Mouse (Mus musculus): ENCODE measurements around the gene Ip6k2.

Gene Ip6k2

DNA sequence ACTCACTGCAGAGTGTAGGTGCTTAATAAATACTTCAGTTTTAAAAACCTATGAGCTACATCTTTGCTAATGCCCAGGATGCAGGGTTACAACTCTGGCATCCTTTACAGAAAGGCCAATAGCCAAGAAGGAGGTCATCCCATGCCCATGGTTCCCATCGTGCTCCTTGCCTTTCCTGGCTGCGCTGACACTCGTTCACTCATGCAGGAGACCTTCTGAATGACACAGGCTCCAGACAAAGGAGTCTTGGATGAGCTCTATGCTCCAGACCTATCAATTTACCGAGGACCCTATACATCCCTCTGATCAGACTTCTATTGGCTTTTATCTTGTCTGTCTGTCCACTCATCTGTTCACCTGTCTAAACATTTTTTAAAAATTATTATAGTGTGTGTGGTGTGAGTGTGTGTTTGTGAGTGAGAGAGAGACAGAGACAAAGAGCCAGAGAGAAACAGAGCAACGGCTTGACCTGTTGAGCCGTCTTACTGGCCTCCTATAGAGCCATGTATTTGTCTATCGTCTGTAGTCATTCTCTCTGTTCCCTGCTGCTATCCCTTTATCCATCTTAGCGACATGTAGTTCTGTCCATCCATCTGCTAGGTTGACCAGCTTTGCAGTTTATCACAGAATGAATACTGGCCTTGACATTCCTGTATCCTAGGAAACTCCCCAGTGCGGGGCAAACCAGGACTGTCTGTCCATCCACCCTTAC, 604 bp upstream of the Ip6k2 start:
- CTCF ChIA-PET, result interaction anchor here (0.6 to 1.1 kb wide), 2 partner anchors 23 to 1271 kb away, joined by 4 read pairs; no protein-coding TSS in a partner anchor

DNA sequence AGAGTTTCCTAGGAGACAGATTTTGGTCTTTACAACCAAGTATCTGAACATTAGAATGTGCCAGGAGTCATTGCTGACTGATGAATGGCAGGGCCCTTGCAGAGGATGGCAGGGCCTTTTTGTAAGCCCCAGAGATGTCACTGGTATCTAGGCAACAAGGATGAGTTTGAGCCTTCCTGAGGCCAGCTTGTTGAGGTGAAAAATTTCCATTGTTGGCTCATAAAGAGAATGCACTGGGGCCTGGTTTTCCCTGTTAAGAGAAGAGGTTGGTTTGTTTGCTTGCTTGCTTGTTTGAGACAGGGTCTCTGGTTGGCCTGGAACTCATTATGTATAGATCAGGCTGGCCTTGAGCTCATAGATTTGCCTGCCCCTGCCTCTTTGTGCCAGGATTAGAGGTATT, 1.8 kb downstream of the Ip6k2 start:
- CTCF ChIA-PET, result no interaction called here

DNA sequence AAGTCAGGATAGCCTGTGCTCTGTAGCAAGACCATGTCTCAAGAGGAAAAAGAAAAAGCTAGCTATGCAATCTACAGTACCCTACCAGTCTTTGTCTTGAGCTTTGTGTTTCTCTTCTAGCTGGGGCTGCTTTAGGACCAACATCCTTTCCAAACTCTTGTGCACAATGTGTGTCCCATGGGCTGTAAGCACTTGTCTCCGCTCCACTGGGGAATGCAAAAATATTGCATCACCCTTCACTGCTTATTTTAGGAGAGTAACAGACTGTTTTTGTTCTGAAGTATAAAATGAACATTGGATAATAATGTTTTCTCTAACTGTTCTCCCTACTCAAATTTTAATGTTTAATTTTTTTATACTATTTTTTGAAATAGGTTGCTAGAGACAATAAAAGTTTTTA, 2.9 kb downstream of the Ip6k2 start:
- CTCF ChIA-PET, result no interaction called here

DNA sequence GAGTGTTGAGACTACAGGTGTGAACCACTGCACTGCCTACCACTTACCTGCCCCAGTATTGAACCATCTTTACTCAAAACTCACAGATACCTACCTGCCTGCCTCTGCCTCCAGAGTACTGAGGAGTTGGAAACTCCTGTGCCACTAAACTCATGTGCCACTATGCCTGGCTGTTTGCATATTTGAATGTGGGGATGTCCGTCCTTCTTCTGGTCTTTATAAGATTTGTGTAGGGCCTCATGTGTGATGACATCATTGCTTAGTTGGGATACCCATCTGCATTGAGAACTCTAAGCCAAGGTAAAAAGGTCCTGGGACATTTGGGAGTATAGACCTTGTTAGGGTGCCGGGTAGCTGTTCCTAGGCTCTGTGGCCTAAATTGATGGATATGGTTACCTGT, 3.5 kb downstream of the Ip6k2 start:
- CTCF ChIA-PET, result no interaction called here

DNA sequence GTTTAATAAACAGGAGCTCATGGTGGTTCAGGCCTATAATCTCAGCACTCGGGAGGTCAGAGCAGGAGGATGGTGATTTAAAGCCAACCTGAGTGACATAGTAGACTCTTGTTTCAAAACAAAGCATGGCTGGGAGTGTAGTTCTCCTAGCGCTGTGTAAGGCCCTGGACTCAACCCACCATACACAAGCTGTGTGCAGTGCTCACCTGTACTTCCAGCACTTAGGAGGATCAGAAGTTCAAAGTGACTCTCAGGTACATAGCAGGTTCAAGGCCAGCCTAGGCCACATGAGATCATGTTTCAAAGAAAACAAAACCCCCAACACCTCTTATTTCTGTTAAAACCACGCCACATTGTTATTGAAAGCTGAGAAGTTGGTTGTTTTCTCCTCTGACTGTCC, 5.1 kb downstream of the Ip6k2 start:
- CTCF ChIA-PET, result no interaction called here

DNA sequence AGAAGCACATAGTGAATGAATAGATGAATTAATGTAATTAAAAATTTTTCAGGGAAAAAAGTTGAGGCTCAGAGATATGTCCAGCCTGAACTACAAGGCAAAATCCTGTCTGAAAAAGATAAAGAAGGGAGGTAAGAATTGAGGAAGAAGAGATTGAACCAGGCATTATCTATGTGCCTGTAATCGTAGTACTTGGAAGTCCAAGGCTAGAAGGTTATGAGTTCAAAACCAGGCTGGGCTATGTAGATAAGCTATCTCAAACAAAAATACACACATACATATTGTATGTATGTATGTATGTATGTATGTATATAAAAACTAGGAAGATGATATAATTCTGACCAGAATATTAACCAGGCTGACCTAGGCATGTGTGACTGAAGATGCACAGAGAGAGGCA, 8.7 kb downstream of the Ip6k2 start:
- CTCF ChIA-PET, result no interaction called here

DNA sequence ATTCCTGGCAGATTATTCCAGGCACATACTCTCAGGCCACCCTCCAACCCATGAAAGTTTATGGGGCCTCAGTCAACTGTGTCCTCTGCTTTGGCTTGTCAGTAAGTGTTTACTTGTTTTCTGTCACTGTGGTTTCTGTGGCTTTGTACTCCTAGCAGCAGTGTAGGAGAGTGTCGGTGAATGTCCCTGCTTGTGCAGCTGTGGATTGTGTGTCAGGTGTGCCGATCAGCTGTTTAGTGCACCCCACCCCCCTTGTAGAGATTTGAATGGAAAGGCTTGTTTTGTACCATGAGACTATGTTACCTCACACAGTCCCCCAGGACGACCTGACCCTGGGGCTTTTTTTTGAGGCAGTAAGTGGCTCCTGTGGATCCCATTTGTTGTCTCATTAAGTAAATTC, 9.1 kb downstream of the Ip6k2 start:
- CTCF ChIA-PET, result no interaction called here

DNA sequence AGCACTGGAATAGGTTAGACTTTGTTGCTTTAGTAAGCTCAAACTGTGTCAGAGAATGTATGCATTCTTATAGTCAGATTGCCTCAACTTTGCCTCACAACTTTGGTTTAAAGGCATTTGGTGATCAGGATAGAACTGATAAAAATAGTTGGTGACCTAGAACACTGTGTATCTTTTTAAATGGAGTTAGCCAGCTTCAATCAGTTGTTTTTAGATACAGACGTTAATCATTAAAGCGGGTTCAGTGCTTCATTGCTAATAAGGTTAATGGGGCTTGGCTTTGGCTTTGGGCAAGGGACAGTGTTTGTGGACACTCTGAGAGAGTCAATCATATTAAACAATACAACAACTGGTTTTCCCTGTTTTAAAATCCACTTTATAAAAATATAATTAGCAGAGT, 11.7 kb downstream of the Ip6k2 start:
- CTCF ChIA-PET, result no interaction called here

DNA sequence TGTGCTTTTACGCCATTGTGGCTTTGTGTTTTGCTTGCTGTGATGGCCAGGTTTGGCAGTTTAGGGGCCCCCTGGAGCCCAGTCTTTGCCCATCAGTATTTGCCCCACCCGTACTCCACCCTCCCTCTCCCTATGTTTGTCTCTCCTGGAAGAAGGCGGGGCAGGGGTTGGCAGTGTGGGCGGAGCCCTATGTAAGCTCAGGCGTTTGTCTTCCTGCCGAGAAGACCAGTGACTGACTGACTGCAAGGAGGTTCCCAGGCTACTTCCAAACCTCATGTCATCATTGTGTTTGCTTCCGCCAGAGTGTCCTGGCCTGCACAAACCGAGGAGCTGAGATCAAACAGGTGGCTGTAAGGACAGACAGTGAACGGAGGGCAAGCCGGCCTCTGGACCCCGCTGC, 12.2 kb downstream of the Ip6k2 start:
- CTCF ChIA-PET, result no interaction called here

DNA sequence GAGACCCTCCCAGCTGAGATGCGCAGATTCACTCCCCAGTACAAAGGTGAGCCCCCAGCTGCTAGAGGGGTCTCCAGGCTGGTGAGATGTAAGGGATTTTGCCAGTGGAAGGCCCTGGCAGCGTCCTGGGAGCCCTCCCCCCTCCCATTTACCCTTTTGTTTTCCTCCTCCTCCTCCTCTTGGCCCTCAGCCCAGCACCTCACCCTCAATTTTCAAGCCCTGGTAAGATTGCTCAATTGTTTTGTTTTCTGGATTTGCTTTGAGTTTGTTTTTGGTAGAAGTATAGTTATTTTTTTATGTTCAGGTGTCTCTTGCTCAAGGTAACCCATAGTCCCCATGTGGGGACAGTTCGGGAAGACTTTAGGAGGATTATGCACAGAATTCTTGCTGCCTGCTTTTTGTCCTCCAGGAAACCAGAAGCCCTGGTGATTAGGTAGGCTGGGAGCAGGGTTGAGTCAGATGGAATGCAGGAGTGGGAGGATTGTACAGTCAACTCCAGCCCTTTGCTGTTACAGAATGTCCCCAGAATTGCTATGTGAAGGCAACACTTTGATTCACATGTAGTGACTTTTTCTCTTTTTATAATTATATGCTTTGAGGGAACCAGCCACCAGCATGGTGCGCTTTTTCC, 12.9 kb downstream of the Ip6k2 start:
- CTCF ChIA-PET, result no interaction called here

DNA sequence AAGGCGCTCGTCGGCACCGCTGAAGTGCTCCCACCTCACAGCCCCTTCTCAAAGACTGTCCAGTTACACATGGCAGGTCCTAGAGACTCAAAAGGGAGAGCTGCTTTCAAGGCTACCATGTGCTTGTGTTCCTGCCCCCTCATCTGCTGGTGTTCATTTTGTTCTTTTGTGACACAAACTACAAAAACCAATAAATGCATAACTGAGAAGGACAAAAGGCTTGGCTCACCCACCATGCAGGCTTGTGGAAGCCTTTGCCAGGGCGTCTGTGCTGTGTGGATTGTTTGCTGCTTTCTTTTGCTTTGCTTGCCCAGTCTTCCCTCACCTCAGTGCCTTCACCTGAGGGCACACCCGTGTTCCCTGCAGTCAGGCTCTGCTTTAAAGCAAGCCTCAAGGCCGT, 13.9 kb downstream of the Ip6k2 start:
- CTCF ChIA-PET, result no interaction called here

DNA sequence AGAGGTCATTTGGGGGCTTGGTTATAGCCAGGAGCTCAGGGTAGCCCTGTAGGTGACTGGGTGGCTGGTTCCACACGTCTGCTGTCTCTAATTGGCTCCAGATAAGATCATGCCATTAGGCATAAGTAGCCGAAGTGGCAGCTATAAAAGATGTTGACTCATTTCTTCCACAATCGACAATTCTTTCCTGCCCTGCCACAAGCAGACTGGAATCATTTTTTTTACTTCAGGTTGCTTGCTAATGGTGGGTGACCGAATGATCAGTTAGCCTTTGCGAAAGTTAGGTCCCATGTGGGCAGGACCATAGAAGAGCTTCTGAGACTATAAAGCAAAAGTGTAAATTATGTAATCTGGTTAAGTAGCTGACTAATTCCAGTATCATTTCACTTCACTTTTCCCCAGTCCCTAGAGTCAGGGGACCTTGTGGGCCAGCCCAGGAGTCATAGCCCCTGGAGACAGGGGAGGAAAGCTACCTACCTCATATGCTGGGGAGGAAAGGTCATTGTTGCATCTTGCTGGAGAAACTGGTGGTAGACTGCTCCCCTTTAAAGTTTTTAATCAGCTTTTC, 15.0 kb downstream of the Ip6k2 start:
- CTCF ChIA-PET, result no interaction called here

DNA sequence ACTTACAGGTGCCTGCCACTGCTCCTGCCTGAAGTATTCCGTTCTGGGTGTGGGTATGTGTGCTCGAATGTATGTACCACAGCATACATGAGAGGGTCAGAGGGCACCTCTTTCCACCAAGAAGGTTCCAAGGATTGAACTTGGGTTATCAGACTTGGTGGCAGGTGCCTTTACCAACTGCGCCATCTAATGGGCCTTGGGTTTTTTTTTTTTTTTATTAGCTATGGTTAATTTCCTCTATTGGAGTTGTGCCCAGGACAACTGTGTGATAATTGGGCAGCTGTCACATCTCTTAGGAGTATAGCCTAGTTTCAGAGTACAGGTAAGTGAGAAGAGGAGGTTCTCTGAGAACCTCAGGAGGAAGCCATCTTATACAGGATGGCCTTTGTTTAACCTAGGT, 16.0 kb downstream of the Ip6k2 start:
- CTCF ChIA-PET, result interaction anchor here (0.7 kb wide), 1 partner anchor 75 kb away, joined by 4 read pairs; no protein-coding TSS in a partner anchor

DNA sequence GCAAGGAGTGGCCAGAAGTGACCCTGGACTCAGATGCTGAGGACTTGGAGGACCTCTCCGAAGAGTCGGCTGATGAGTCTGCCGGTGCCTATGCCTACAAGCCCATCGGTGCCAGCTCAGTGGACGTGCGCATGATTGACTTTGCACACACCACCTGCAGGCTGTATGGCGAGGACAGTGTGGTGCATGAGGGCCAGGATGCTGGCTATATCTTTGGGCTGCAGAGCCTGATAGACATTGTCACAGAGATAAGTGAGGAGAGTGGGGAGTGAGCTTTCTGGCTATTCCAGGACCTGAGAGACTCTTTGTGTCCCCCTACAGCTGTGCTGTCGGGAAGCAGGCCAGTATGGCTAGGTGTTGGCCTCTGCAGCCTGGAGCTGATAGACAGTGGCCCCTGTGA, 22.2 kb downstream of the Ip6k2 start:
- CTCF ChIA-PET, result interaction anchor here (0.8 kb wide), 1 partner anchor 23 kb away, joined by 4 read pairs; the partner anchor contains the start of gene Ip6k2

DNA sequence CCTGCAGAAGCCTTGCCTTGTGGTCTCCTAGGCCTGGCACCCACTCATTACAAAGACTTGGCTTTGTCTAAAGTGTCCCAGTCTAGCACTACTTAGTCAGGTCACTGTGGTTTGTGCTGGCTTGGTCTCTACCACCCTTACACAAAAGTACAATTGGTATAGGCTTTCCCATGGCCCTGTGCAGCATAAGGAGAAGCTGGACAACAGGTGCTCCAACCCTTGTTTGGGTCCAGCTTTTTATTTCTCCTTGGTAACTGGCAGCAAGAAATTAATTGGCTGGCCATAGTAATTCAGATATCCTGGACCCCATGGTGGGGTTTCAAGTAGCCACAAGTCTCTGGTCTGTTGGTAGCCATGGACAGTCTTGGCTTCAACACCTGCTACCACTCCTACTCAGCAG, 22.8 kb downstream of the Ip6k2 start:
- CTCF ChIA-PET, result no interaction called here

DNA sequence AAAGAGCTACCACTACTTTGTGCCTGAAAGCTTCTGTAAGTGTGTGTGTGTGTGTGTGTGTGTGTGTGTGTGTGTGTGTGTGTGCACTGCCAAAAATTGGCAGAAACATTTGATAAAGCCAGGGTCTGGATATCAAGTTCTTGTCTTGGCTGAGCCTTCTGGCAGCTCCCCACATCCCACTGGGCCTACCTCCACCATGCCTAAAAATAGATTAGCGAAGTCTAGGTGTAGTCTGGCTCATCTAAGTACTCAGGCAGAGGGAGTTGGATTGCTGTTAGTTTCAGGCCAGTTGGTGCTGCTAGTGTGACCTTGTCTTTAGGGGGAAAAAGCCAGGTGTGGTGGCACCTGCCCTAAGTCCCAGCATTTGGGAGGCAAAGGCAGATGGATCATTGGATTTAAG, 23.2 kb downstream of the Ip6k2 start:
- CTCF ChIA-PET, result no interaction called here

DNA sequence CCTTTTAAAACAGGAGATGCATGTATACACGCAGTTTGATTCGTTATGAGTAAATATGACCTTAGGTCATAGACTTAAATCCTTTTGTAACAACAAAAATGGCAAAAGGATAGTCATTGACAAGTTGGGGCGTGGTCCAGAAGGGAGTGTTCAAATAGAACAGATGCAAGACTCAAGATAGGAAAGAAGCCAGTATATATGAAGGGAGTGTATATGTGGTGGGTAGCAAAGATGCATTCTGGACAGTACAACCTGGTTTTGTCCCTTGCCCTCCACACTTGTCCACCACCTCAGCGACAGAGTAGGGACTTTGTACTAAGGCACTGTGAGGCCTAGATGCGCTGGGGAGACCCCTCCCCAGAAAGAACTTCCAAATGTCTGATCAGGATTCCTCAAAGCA, 24.1 kb downstream of the Ip6k2 start:
- CTCF ChIA-PET, result no interaction called here

DNA sequence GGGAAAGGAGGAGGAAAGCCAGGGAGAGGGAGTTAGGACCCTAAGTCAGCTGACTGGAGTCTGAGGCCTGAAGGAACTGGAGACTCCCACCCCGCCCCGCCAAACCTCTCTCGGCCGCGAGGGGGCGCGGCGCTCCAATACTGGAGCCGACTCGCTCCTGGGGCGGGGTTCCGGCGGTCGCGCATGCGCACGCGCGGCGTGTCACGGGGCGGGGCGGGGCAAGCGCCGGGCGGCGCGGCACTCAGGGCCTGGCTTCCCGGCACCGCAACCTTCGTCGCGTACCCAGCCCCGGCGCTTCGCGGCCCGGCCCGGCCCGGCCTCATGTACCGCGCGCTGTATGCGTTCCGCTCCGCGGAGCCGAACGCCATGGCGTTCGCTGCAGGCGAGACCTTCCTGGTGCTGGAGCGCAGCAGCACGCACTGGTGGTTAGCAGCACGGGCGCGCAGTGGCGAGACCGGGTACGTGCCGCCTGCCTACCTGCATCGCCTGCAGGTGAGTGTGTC, 24.6 kb downstream of the Ip6k2 start, which contains the start of gene Nckipsd:
TSS of gene Nckipsd (plus strand) at position 206 of the 503 bp plus-strand sequence.
- CTCF ChIA-PET, result interaction anchor here (1.6 kb wide), 1 partner anchor 24 kb away, joined by 3 read pairs; no protein-coding TSS in a partner anchor

DNA sequence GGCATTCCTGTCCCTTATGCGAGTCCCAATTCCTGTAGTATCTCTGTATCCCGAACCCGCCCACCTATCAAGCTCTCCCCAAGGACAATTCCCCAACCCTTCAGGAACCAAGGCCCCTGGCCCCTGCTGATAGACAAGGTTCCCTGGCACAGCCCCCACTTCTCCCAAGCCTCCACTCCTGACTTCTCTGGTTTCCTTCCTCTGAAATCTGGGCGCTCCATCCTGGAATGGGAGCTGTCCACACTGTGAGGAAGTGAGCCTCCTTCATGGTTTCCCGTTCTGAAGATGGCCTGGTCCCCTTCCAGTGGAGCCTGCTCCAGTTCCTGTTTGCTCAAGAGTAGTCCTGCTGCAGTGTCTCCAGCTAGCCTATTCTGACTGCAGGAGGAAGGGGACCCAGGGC, 25.6 kb downstream of the Ip6k2 start:
- CTCF ChIA-PET, result interaction anchor here (1.6 kb wide), 1 partner anchor 23 kb away, joined by 3 read pairs; no protein-coding TSS in a partner anchor

DNA sequence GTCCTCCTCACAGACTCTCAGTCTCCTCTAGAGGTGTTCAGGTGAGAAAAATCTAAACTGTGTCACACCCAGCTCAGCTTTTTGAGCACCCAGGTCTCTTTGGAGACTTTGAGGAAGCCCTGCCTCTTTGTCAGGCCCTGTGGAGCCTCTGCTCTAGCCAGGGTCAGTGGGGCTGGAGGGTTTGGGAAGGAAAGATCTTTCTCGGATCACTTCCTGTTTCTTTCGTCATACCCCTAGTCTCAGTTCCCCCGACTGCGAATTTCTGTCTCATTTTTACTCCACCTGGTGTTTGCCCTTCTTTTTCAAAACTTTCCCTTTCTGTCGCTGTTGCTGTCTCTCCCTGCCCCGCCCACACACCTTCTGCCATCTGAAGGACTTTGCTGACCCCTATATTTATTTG, 26.1 kb downstream of the Ip6k2 start:
- CTCF ChIA-PET, result interaction anchor here (1.6 kb wide), 1 partner anchor 22 kb away, joined by 3 read pairs; no protein-coding TSS in a partner anchor

DNA sequence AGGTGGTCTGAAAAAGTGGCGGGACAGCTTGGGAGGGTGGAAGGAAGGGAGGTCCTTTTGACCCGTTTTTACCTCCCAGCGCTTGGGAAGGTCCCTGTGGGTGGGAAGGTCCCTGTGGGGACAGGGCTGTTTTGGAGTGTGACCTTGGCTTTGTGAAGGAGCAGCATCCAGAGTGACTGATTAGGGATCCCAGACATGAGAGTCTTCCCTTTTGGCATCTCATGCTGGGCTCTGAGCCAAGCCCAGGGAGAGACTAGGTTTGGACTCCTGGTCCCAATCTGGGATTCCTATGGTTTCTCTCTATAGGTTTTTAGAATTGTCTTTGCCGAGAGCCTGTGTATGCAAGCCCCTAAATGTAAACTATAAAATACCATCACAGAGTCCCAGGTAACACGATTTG, 26.9 kb downstream of the Ip6k2 start:
- CTCF ChIA-PET, result no interaction called here

DNA sequence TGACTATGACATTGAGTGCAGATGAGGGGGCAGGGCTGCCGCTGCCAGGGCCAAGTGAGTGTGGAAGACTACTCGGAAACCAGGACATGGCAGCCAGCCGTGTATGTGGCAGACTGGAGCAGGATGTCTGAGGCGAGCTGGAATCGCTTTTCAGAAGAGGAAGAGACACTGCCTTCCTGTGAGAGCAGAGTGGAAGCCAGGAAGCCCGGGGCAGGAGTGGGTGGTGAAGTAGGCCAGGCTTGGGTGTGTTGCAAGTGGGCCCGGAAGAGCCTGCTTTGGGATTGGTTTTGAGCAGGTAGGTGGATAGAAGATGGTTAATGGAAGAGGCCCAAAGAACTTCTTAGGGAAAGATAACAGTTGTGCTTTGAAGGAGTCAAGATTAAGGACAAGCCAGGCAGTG, 32.0 kb downstream of the Ip6k2 start:
- CTCF ChIA-PET, result no interaction called here

DNA sequence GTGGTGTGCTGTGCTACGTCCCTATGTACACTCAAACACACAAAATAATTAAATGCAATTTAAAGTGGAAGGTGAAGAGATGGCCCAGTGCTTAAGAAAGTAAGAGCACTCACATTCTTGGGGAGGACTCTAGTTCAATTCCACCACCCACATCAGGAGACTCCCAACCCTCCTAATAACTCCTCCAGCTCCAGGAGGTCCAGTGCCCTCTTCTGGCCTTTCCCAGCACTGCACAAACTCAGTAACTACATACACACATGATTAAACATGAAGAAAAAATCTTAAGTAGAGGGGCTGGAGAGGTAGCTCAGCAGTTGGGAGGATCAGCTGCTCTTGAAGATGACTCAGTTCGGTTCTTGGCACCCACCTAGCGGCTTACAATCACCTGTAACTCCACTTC, 35.9 kb downstream of the Ip6k2 start:
- CTCF ChIA-PET, result interaction anchor here (2.0 kb wide), 1 partner anchor 7 kb away, joined by 9 read pairs; no protein-coding TSS in a partner anchor
